Mouse (Mus musculus) neutrophil, adult 5-6 weeks (primary cell): Measurements from ENCODE around the gene Slc25a16. TPM values are rescaled to one million over a fixed set of nuclear protein-coding genes. Genes with fewer than 3 reads are reported as not detected.

ENCODE experiments used
- ATAC-seq: fragments of 151-379, 151-347 bp; 2 replicates; pipeline ENCODE4 v1.8.0; 2017; ENCODE audit warnings: mild to moderate bottlenecking, moderate TSS enrichment; ENCODE audit not compliant: insufficient number of reproducible peaks, poor library complexity, low FRiP score, severe bottlenecking; ENCODE audit errors: extremely low read depth
- total RNA-seq: library from RNA; stranded (forward); fragments of 200-1000 nt; gene quantifications from 2 replicates; pipeline ENCODE4 v1.2.3, GENCODE M21; 2017

Slc25a16 gene
- 18.5 and 19.8 TPM in 2 replicates for total RNA-seq

- ATAC-seq = peak; percentile 96
Observed at GRCm38 (mm10) chr10:62919925-62920765, at the start of gene Slc25a16. Slc25a16 (plus strand) TSS chr10:62920633.

- no peak for ATAC-seq
Observed at GRCm38 (mm10) chr10:62874828-62875227, 45.6 kb upstream of the Slc25a16 start.

- ATAC-seq = no peak
Observed at GRCm38 (mm10) chr10:62875565-62875964, 44.9 kb upstream of the Slc25a16 start.

- no peak for ATAC-seq
Observed at GRCm38 (mm10) chr10:62878056-62878455, 42.4 kb upstream of the Slc25a16 start.

- no peak for ATAC-seq
Observed at GRCm38 (mm10) chr10:62881211-62881610, 39.2 kb upstream of the Slc25a16 start.

GRCm38 (mm10) chr10:62883933-62884372 is 36.5 kb upstream of the Slc25a16 start:
- ATAC-seq = no peak

- no peak for ATAC-seq
Observed at GRCm38 (mm10) chr10:62884517-62884916, 35.9 kb upstream of the Slc25a16 start.

- ATAC-seq = no peak
Observed at GRCm38 (mm10) chr10:62885460-62885859, 35.0 kb upstream of the Slc25a16 start.

- peak; percentile 54; the same call in 1 of the 2 replicates for ATAC-seq
Observed at GRCm38 (mm10) chr10:62885969-62886798, 34.2 kb upstream of the Slc25a16 start.

GRCm38 (mm10) chr10:62886799-62887591 is 33.4 kb upstream of the Slc25a16 start:
- peak; percentile 20; the same call in 1 of the 2 replicates for ATAC-seq

- no peak for ATAC-seq
Observed at GRCm38 (mm10) chr10:62891025-62891424, 29.4 kb upstream of the Slc25a16 start.

- no peak for ATAC-seq
Observed at GRCm38 (mm10) chr10:62892549-62893232, 27.7 kb upstream of the Slc25a16 start.

- ATAC-seq = no peak
Observed at GRCm38 (mm10) chr10:62893356-62893884, 27.0 kb upstream of the Slc25a16 start.

GRCm38 (mm10) chr10:62894447-62894846 is 26.0 kb upstream of the Slc25a16 start:
- no peak for ATAC-seq

GRCm38 (mm10) chr10:62895386-62895785 is 25.0 kb upstream of the Slc25a16 start:
- ATAC-seq = no peak

GRCm38 (mm10) chr10:62896035-62896434 is 24.4 kb upstream of the Slc25a16 start:
- no peak for ATAC-seq

GRCm38 (mm10) chr10:62896774-62897173 is 23.7 kb upstream of the Slc25a16 start:
- no peak for ATAC-seq

GRCm38 (mm10) chr10:62897437-62897836 is 23.0 kb upstream of the Slc25a16 start:
- ATAC-seq = no peak
